Mouse (Mus musculus) right cerebral cortex, postnatal 10 days (tissue): Measurements from ENCODE around the gene Cox4i1.
A peak's percentile ranks its signal among the peaks of the same experiment; 100 is the strongest.

Experiments
- DNase-seq, 2 experiments: peaks; one replicate each; pipeline ENCODE4 v3.0.0; 2021; ENCODE audit warnings: low spot score in 2 of 2

The Cox4i1 gene

GRCm38 (mm10) chr8:120693861-120694493 lies 26.0 kb downstream of the Cox4i1 start:
- DNase-seq, result no peak

GRCm38 (mm10) chr8:120696401-120697153 lies 28.6 kb downstream of the Cox4i1 start:
- DNase-seq, result no peak

GRCm38 (mm10) chr8:120697154-120697978 lies 29.3 kb downstream of the Cox4i1 start:
- peak; percentile 72 for DNase-seq

- DNase-seq, result no peak
Observed at GRCm38 (mm10) chr8:120697979-120698272, 29.9 kb downstream of the Cox4i1 start.

- no peak for DNase-seq
Observed at GRCm38 (mm10) chr8:120698426-120698825, 30.4 kb downstream of the Cox4i1 start.

GRCm38 (mm10) chr8:120699079-120699478 lies 31.1 kb downstream of the Cox4i1 start:
- no peak for DNase-seq

GRCm38 (mm10) chr8:120699565-120699964 lies 31.5 kb downstream of the Cox4i1 start:
- DNase-seq, result no peak

- DNase-seq, result no peak
Observed at GRCm38 (mm10) chr8:120700053-120700452, 32.0 kb downstream of the Cox4i1 start.

- no peak for DNase-seq
Observed at GRCm38 (mm10) chr8:120701758-120702465, 33.9 kb downstream of the Cox4i1 start.

- no peak for DNase-seq
Observed at GRCm38 (mm10) chr8:120704203-120704602, 36.2 kb downstream of the Cox4i1 start.

- DNase-seq, result no peak
Observed at GRCm38 (mm10) chr8:120705163-120705562, 37.1 kb downstream of the Cox4i1 start.

- DNase-seq, result no peak
Observed at GRCm38 (mm10) chr8:120706193-120706592, 38.2 kb downstream of the Cox4i1 start.

GRCm38 (mm10) chr8:120709176-120709575 lies 41.2 kb downstream of the Cox4i1 start:
- no peak for DNase-seq

- DNase-seq, result no peak
Observed at GRCm38 (mm10) chr8:120715200-120715599, 47.2 kb downstream of the Cox4i1 start.

- no peak for DNase-seq
Observed at GRCm38 (mm10) chr8:120715996-120716680, 48.1 kb downstream of the Cox4i1 start.

- no peak for DNase-seq
Observed at GRCm38 (mm10) chr8:120719586-120720236, 51.7 kb downstream of the Cox4i1 start.

- no peak for DNase-seq
Observed at GRCm38 (mm10) chr8:120723025-120723424, 55.0 kb downstream of the Cox4i1 start.
